Mouse (Mus musculus) right cerebral cortex, postnatal 25 days (tissue): Measurements from ENCODE around the gene Ptar1.

Experiments used
- DNase-seq: peaks from one replicate; pipeline ENCODE4 v3.0.0; 2022

The Ptar1 gene

GRCm38 (mm10) chr19:23758554-23759321 is 71.5 kb downstream of the Ptar1 start, which contains the start of gene Apba1:
Gene Apba1 (plus strand): TSS chr19:23758887.
- DNase-seq: peak; percentile 91

- DNase-seq: peak; percentile 32
Observed at GRCm38 (mm10) chr19:23759322-23759945, 72.2 kb downstream of the Ptar1 start.

- DNase-seq: no peak
Observed at GRCm38 (mm10) chr19:23763371-23763770, 76.1 kb downstream of the Ptar1 start.

- DNase-seq: no peak
Observed at GRCm38 (mm10) chr19:23764051-23764450, 76.8 kb downstream of the Ptar1 start.

GRCm38 (mm10) chr19:23768864-23769263 is 81.6 kb downstream of the Ptar1 start:
- no peak for DNase-seq

GRCm38 (mm10) chr19:23770494-23771423 is 83.5 kb downstream of the Ptar1 start:
- DNase-seq: no peak

GRCm38 (mm10) chr19:23771971-23772370 is 84.7 kb downstream of the Ptar1 start:
- DNase-seq: no peak

GRCm38 (mm10) chr19:23775356-23775755 is 88.1 kb downstream of the Ptar1 start:
- no peak for DNase-seq

- no peak for DNase-seq
Observed at GRCm38 (mm10) chr19:23779130-23779529, 91.9 kb downstream of the Ptar1 start.

GRCm38 (mm10) chr19:23780105-23780504 is 92.9 kb downstream of the Ptar1 start:
- no peak for DNase-seq
